Mouse (Mus musculus) midbrain, embryonic 10.5 days (tissue): ENCODE results near the gene Tmem190. TPM values are rescaled to one million over a fixed set of nuclear protein-coding genes. Genes with fewer than 3 reads are reported as not detected.
"Not testable (repeated sequence)": the region's sequence is repeated elsewhere in the genome, so short reads cannot be mapped to it uniquely, and the experiment has no call there.

Source experiments
- DNase-seq: peaks from one replicate; pipeline ENCODE4 v3.0.0-alpha.2; 2017; ENCODE audit warnings: low spot score
- H3K27ac ChIP-seq: fragments of 300-500 bp; sonication (generic); replicated peaks from 2 replicates; pipeline ENCODE4 v1.5.1; 2016; ENCODE audit warnings: mild to moderate bottlenecking
- H3K27me3 ChIP-seq: fragments of 300-500 bp; sonication (generic); 2 replicates; pipeline ENCODE4 v1.6.1; 2016; ENCODE audit warnings: low read depth, mild to moderate bottlenecking; ENCODE audit not compliant: poor library complexity, severe bottlenecking
- H3K36me3 ChIP-seq: fragments of 300-500 bp; sonication (generic); 2 replicates; pipeline ENCODE4 v1.6.1; 2016; ENCODE audit warnings: mild to moderate bottlenecking, moderate library complexity
- H3K4me1 ChIP-seq: fragments of 300-500 bp; sonication (generic); 2 replicates; pipeline ENCODE4 v1.6.1; 2016
- H3K4me3 ChIP-seq: fragments of 300-500 bp; sonication (generic); 2 replicates; pipeline ENCODE4 v1.5.1; 2016; ENCODE audit warnings: mild to moderate bottlenecking, moderate library complexity
- H3K9me3 ChIP-seq: fragments of 300-500 bp; sonication (generic); replicated peaks from 2 replicates; pipeline ENCODE4 v1.6.1; 2016; ENCODE audit warnings: mild to moderate bottlenecking
- WGBS: fragments of 180-500 bp; shearing (Covaris S2); methylation state at CpG from one replicate; pipeline ENCODE4 v1.1.7; 2016; 5-methylcytosine and 5-hydroxymethylcytosine counted together
- polyA plus RNA-seq: library from polyadenylated mRNA; unstranded; fragments of >200 nt; fragmentation: Nextera tagmentation; extraction: Ambion mirVana; gene quantifications from 2 replicates; pipeline ENCODE4 v1.2.1, GENCODE M21; 2016

Tmem190 gene
- polyA plus RNA-seq, 1 experiment from 2014 or later: not detected

- WGBS: 73% methylated on average over 7 of the region's 7 CpGs
- Histone ChIP-seq H3K36me3 (peaks cover 51% of the 10 kb centered on the region), H3K4me3 (no peak overlapping the region), H3K27ac (no peak overlapping the region), H3K9me3 (no peaks in the 10 kb centered on the region), H3K27me3 (peaks cover 1% of the 10 kb centered on the region; the same call in 1 of the 2 replicates), H3K4me1 (peaks cover 15% of the 10 kb centered on the region)
- DNase-seq: no peak
These were observed 13.2 kb downstream of the Tmem190 start for GRCm38 (mm10) chr7:4795767-4796433.

- peaks cover 51% of the 10 kb centered on the region for H3K36me3 ChIP-seq
- no peaks in the 10 kb centered on the region for H3K4me1 ChIP-seq
- H3K9me3 ChIP-seq: no peaks in the 10 kb centered on the region
- no peak for DNase-seq
- H3K27ac ChIP-seq: no peak overlapping the region
- no peaks in the 10 kb centered on the region for H3K27me3 ChIP-seq
- H3K4me3 ChIP-seq: no peak overlapping the region
These were observed 19.5 kb downstream of the Tmem190 start for GRCm38 (mm10) chr7:4802247-4802646.

GRCm38 (mm10) chr7:4806716-4807115 is 24.0 kb downstream of the Tmem190 start:
- H3K4me3 ChIP-seq: no peak overlapping the region
- H3K4me1 ChIP-seq: peaks cover 29% of the 10 kb centered on the region
- H3K36me3 ChIP-seq: peaks cover 75% of the 10 kb centered on the region
- WGBS: 95% methylated on average over 7 of the region's 7 CpGs
- no peak for DNase-seq
- H3K9me3 ChIP-seq: no peaks in the 10 kb centered on the region
- H3K27ac ChIP-seq: no peak overlapping the region
- no peaks in the 10 kb centered on the region for H3K27me3 ChIP-seq

- H3K9me3 ChIP-seq, DNase-seq, H3K27me3 ChIP-seq: not testable (repeated sequence)
- peak overlapping the region; percentile 97 for H3K27ac ChIP-seq
- 47% methylated on average over 10 of the region's 10 CpGs for WGBS
- H3K4me3 ChIP-seq: peak overlapping the region; percentile 83
- H3K36me3 ChIP-seq: peaks cover 49% of the 10 kb centered on the region
- peaks cover 36% of the 10 kb centered on the region for H3K4me1 ChIP-seq
These were observed 28.4 kb downstream of the Tmem190 start for GRCm38 (mm10) chr7:4811131-4811530.

GRCm38 (mm10) chr7:4811842-4812302 is 29.1 kb downstream of the Tmem190 start:
- Histone ChIP-seq H3K4me3 (peak overlapping the region; percentile 83), H3K27me3 (no peaks in the 10 kb centered on the region), H3K27ac (peak overlapping the region; percentile 97), H3K36me3 (peaks cover 41% of the 10 kb centered on the region), H3K4me1 (peaks cover 36% of the 10 kb centered on the region), H3K9me3 (no peaks in the 10 kb centered on the region)
- DNase-seq: peak; percentile 60
- under 1% methylated on average over 36 of the region's 36 CpGs for WGBS

GRCm38 (mm10) chr7:4812303-4813104 is 29.8 kb downstream of the Tmem190 start, which contains the start of gene Ube2s:
Ube2s (minus strand) TSS chr7:4812590.
- no peaks in the 10 kb centered on the region for H3K27me3 ChIP-seq
- H3K27ac ChIP-seq: peak within 1 kb of the TSS; percentile 97
- DNase-seq: peak; percentile 98
- no peaks in the 10 kb centered on the region for H3K9me3 ChIP-seq
- under 1% methylated on average over 62 of the region's 62 CpGs for WGBS
- peaks cover 36% of the 10 kb centered on the region for H3K4me1 ChIP-seq
- peak within 1 kb of the TSS; percentile 83 for H3K4me3 ChIP-seq
- peaks cover 35% of the 10 kb centered on the region for H3K36me3 ChIP-seq

- Histone ChIP-seq H3K27me3 (no peaks in the 10 kb centered on the region), H3K4me1 (peaks cover 40% of the 10 kb centered on the region), H3K36me3 (peaks cover 30% of the 10 kb centered on the region), H3K9me3 (no peaks in the 10 kb centered on the region), H3K4me3 (peak overlapping the region; percentile 83), H3K27ac (peak overlapping the region; percentile 97)
- 27% methylated on average over 8 of the region's 8 CpGs for WGBS
- DNase-seq: no peak
These were observed 30.5 kb downstream of the Tmem190 start for GRCm38 (mm10) chr7:4813105-4813791.

GRCm38 (mm10) chr7:4816559-4816958 is 33.8 kb downstream of the Tmem190 start:
- Histone ChIP-seq H3K36me3 (no peaks in the 10 kb centered on the region), H3K27me3 (no peaks in the 10 kb centered on the region), H3K27ac (no peak overlapping the region), H3K4me3 (no peak overlapping the region), H3K9me3 (no peaks in the 10 kb centered on the region), H3K4me1 (peaks cover 11% of the 10 kb centered on the region)
- DNase-seq: no peak

GRCm38 (mm10) chr7:4820925-4821324 is 38.2 kb downstream of the Tmem190 start:
- H3K9me3 ChIP-seq, H3K36me3 ChIP-seq, DNase-seq, H3K27ac ChIP-seq, H3K27me3 ChIP-seq, H3K4me3 ChIP-seq, H3K4me1 ChIP-seq: not testable (repeated sequence)
- WGBS: 95% methylated on average over 7 of the region's 7 CpGs

- Histone ChIP-seq H3K27me3 (no peaks in the 10 kb centered on the region), H3K9me3 (no peaks in the 10 kb centered on the region), H3K36me3 (no peaks in the 10 kb centered on the region), H3K4me1 (peaks cover 7% of the 10 kb centered on the region; the same call in 1 of the 2 replicates), H3K4me3 (no peak overlapping the region), H3K27ac (no peak overlapping the region)
- no peak for DNase-seq
- 87% methylated on average over 4 of the region's 4 CpGs for WGBS
These were observed 39.0 kb downstream of the Tmem190 start for GRCm38 (mm10) chr7:4821690-4822089.

- Histone ChIP-seq H3K4me1 (peaks cover 7% of the 10 kb centered on the region; the same call in 1 of the 2 replicates), H3K27ac (no peak overlapping the region), H3K36me3 (no peaks in the 10 kb centered on the region), H3K9me3 (no peaks in the 10 kb centered on the region), H3K4me3 (no peak overlapping the region), H3K27me3 (no peaks in the 10 kb centered on the region)
- WGBS: 74% methylated on average over 6 of the region's 6 CpGs
- DNase-seq: no peak
These were observed 39.6 kb downstream of the Tmem190 start for GRCm38 (mm10) chr7:4822162-4822907.

- H3K4me1 ChIP-seq: peaks cover 5% of the 10 kb centered on the region; the same call in 1 of the 2 replicates
- DNase-seq: no peak
- H3K27ac ChIP-seq: no peak overlapping the region
- H3K4me3 ChIP-seq: no peak overlapping the region
- H3K27me3 ChIP-seq: peaks cover 12% of the 10 kb centered on the region
- WGBS: 61% methylated on average over 4 of the region's 4 CpGs
- no peaks in the 10 kb centered on the region for H3K36me3 ChIP-seq
- H3K9me3 ChIP-seq: no peaks in the 10 kb centered on the region
These were observed 42.6 kb downstream of the Tmem190 start for GRCm38 (mm10) chr7:4825365-4825764.
